Mouse (Mus musculus): ENCODE measurements at regions not wholly inside any gene's neighbourhood (a gene's known extent, or its start where the extent isn't known, plus 50 kb on each side); places are given as distances from the start of the nearest gene placed in this dataset.
A peak's percentile ranks its signal among the peaks of the same experiment; 100 is the strongest.

- DNase-seq (ENCODE audit: low read depth, low spot score) = peak; percentile 78
Measured at GRCm38 (mm10) chr12:118659240-118660120, 186.6 kb upstream of the Sp8 start.

- DNase-seq (ENCODE audit: low read depth, low spot score) = no peak
Measured at GRCm38 (mm10) chr12:118650483-118651160, 195.5 kb upstream of the Sp8 start.

GRCm38 (mm10) chr12:118649323-118649973, 196.7 kb upstream of the Sp8 start:
- no peak for DNase-seq (ENCODE audit: low read depth, low spot score)

DNA sequence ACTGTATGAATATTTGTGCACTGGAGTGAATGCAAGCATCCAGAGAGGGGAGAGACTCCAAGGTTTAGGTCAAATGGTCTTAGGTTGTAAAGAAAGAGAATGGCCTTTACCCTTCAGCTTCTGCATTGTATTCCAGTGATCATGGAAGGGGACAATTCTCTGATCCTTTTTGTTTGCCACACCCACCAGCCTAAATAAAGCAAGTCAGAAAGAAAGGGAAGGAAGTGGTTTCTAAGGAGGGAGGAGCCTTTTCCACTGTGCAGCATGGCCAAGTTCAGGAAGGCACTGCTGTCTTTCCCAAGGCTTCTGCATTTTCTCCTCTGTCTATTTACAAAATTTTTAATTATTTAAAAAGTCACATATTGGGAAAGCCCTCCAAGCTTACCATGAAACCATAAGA, 197.5 kb upstream of the Sp8 start:
- DNase-seq (ENCODE audit: low read depth, low spot score) = peak; percentile 61

GRCm38 (mm10) chr12:118647270-118648042, 198.7 kb upstream of the Sp8 start:
- DNase-seq (ENCODE audit: low read depth, low spot score) = no peak

DNA sequence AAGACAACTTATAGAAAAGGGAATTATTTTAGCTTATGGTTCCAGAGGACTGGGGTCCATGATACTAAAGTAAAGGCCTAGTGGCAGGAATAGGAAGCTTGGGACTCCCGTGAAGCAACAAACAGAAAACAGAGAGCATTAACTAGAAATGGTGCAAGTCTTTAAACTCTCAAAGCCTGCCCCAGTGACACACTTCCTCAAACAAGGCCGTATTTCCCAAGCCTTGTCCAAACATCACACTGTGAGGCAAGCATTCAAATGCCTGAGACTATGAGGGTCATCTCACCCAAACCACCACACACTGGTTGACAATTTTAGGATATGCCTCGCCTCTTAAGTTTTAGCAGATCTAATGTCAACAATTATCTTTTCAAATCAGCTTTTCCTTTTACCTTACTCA, 205.2 kb upstream of the Sp8 start:
- no peak for DNase-seq (ENCODE audit: low read depth, low spot score)

DNA sequence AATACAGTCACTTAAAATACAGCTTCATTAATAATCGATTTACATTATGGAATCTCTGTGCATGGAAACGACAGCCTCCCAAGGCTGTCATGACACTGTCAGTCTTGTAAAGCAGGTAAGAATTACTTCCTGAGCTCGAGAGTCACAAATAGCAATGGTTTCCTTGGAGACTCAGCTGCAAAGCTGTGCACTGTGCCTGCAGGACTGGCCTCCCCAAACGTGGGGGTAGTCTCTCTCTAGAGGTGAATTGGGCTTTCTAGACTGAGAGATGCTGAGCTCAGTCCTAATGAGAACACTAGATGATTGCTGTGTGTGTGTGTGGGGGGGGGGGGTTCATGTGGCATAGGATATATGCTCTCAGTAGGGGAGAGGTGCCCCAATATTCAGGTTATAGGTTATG, 208.9 kb upstream of the Sp8 start:
- DNase-seq (ENCODE audit: low read depth, low spot score) = no peak

- no peak for DNase-seq (ENCODE audit: low read depth, low spot score)
Measured at GRCm38 (mm10) chr12:118635456-118635855, 210.7 kb upstream of the Sp8 start.

DNA sequence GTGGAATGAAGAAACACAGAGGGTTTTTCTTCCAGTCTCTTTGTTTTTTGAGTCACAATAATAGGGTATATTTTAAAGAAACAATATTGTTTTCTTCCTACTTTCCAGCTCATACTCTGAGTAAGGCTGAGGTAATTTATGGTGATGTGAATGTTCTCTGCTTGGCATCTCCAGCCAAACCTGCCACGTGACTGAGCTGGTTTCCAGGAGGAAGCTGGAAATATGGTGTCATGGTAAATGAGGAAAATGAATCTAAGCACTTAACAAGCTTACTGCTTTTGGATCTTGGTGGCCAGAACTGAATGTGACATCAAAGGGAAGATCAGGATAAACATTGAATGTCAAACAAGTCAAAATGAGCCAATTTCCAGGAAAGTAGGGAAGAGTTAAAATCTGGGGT, 215.8 kb upstream of the Sp8 start:
- no peak for DNase-seq (ENCODE audit: low read depth, low spot score)

DNA sequence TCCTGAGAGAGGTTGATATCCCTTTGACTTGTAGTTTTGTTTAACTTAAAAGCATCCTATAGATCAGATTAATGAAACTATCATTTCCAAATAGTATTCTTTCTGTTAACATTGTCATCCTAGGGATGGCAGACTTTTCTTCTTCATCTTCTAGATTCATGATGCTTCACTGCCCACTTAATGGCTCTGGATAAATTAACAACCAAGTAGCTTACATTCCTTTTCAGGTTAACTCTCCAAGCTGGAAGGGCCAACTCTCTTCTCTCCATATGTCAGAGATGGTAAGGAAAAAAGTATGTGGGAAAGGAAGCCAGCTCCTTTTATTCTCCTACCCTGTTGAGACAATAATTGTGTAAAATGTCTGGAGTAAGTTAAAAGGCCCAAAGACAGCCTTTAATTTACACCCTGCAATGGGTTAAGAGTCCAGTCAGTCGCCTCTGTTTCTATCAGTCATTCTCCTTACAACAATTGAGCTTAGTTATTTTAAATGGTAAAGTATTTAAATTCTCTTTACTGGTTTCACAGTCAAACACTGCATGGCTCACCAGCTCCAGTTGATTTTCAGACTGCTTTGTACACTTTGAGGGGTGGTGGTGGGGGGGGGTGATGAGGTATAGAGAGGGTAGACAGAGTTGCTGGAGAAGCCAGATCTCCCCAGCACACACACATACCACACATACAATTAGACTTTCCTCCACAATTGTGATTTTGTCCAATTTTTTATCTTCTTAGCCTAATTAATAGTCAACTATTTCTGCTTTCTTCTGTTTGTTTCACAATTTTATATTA, 224.2 kb upstream of the Sp8 start:
- no peak for DNase-seq (ENCODE audit: low read depth, low spot score)

GRCm38 (mm10) chr12:118620847-118621636, 225.1 kb upstream of the Sp8 start:
- no peak for DNase-seq (ENCODE audit: low read depth, low spot score)

DNA sequence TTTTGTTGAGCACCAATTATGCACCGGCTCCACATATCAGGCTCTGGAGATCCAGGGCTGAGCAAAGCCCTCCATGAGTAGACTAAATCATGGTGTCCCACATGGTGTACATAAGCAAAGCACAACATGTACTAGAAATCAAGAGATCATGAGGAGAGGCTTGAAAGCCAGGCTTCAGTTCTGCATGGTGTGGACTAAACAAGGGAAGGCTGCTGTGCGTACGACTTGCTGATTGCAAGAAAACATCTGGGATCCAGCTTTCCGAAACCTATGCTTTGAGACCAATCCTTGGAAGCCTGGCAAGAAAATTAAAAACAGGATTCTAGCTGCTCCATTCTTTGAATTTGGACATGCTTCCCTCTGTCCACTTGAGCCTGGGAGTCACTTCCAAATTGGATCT, 249.1 kb upstream of the Sp8 start:
- no peak for DNase-seq (ENCODE audit: low read depth, low spot score)

GRCm38 (mm10) chr12:118594781-118595574, 251.2 kb upstream of the Sp8 start:
- DNase-seq (ENCODE audit: low read depth, low spot score) = no peak

GRCm38 (mm10) chr12:118583829-118584628, 262.1 kb upstream of the Sp8 start:
- DNase-seq (ENCODE audit: low read depth, low spot score) = peak; percentile 8

DNA sequence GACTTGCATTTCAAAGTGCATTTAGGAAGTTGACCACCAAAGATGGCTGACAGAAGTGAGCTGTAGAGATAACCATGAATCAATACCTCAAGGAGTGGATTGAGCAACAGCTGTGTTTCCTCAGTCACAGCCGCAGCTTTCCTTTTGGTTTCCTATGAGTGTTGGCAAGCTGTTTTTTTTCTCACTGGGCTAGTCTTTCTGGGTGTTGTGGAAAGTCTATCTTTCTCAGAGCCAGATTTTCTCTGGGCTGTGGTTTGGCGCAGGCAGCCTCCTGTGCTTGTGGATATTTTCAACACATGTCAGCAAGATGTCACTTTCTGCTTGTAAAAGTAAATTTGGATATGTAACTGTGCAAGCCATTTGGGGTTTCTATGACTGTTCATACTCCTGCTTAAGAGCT, 268.6 kb upstream of the Sp4 start:
- no peak for DNase-seq (ENCODE audit: low read depth, low spot score)

GRCm38 (mm10) chr12:118566681-118567080, 265.4 kb upstream of the Sp4 start:
- DNase-seq (ENCODE audit: low read depth, low spot score) = no peak

DNA sequence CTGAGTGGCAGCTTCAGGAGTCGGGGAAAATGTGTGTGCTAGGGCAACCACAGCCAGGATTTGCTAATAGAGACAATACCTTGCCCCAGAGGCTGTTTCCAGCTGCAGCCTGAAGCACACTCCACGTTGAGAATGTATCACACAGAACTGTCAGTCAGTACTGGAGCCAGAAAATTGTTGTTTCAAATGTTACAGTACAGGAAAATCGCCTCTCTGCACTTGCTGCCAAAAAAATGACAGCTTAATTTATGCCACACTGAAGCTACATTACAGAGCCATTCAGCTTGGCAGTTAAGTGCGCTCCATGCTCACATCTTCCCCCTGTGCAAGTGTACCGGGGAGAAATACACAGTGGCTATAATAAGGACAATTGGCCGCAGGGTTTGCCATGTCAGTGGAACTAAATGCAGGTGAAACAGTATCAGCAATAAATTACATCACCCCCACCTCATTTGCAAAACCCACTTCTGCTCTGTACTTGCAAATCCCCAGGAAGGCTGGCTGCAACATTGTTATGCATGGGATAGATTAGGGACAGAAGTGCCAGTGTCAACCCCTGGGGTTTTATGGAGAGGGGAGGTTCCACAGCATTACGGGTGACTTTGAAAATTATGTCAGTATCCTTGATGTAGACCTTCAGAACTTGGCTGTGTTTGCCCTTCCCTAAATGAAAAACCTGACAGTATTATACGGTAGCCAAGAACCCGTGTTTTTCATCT, 263.3 kb upstream of the Sp4 start:
- DNase-seq (ENCODE audit: low read depth, low spot score) = peak; percentile 16

GRCm38 (mm10) chr12:118562226-118562625, 261.0 kb upstream of the Sp4 start:
- no peak for DNase-seq (ENCODE audit: low read depth, low spot score)
